Mouse (Mus musculus) thymus, adult 2 months (tissue): ENCODE measurements around the gene Wdcp.

ENCODE experiments used
- CTCF ChIP-seq: fragments of 200-500 bp; IDR thresholded peaks from 2 replicates; pipeline ENCODE4 v1.5.1; 2012; ENCODE audit warnings: mild to moderate bottlenecking, control low read depth, low read length, moderate library complexity, borderline replicate concordance; ENCODE audit not compliant: control insufficient read depth, poor library complexity, insufficient read depth; ENCODE audit errors: extremely low read depth
- POLR2A ChIP-seq: fragments of 200-500 bp; IDR thresholded peaks from 2 replicates; pipeline ENCODE4 v1.6.1; 2012; ENCODE audit warnings: mild to moderate bottlenecking, low read length, control low read depth, moderate library complexity; ENCODE audit not compliant: control insufficient read depth, poor library complexity, insufficient read depth; ENCODE audit errors: extremely low read depth

- TF ChIP-seq POLR2A (no peak), CTCF (no peak)
Measured at GRCm38 (mm10) chr12:4859241-4859914, 16.3 kb downstream of the Wdcp start.
